Mouse (Mus musculus) left cerebral cortex, postnatal 25 days (tissue): ENCODE measurements at regions not wholly inside any gene's neighbourhood (a gene's known extent, or its start where the extent isn't known, plus 50 kb on each side); places are given as distances from the start of the nearest gene placed in this dataset.
"Not testable (repeated sequence)": the region's sequence is repeated elsewhere in the genome, so short reads cannot be mapped to it uniquely, and the experiment has no call there.

Source experiments
- DNase-seq, 2 experiments: peaks; one replicate each; pipeline ENCODE4 v3.0.0; 2022; ENCODE audit warnings: low spot score in 2 of 2, mixed read lengths in 1 of 2
- intact Hi-C: fragments of 180-260 bp; cut with DNase I; formaldehyde crosslinking; loops from one replicate; pipeline ENCODE4 v1.15.1; 2025

DNA sequence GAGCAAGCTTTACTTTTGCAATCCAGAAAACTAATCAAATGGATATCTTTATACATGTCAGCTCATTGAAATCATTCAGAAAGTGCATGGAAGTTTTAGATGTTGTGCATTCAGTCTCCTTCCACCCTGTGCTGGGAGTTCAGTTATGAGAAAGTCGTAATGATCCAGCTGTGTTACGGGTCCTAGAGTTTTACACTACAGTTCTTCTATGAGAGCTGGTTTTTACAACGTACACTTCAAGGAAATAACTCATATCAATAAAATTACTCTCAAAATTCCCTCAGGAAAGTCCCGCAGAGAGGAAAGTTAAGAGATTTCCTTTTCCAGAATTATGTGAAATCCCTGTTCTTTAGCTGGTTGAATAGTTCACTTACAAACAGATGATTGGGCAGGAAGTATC, 418.1 kb upstream of the Slc10a2 start:
- intact Hi-C loops = no loop called here
- DNase-seq = no peak

GRCm38 (mm10) chr8:5495861-5496260, 390.7 kb upstream of the Slc10a2 start:
- intact Hi-C loops = no loop called here
- no peak for DNase-seq

GRCm38 (mm10) chr8:5490491-5490890, 385.3 kb upstream of the Slc10a2 start:
- no peak for DNase-seq
- intact Hi-C loops = no loop called here

DNA sequence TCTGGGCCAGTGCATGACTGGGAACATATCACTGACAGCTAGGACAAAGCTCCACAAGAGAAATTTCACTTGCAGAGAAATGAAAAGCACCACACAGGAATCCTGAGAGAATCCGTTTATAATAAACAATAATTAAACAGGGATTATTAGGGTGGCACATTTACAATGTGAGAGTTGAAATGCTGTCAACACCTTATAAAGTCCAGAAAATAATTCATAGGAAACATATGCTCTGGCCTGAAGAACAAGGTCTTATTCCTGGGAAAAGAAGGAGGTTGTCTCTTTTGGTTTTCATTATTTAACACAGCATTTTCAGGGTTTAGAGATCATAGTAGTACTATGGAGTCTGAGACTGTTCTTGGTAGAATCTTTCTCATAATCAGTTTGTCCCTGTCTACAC, 377.8 kb upstream of the Slc10a2 start:
- DNase-seq = no peak
- intact Hi-C loops = no loop called here

GRCm38 (mm10) chr8:5472999-5473398, 367.8 kb upstream of the Slc10a2 start:
- DNase-seq = no peak
- intact Hi-C loops = no loop called here

- DNase-seq = no peak
- intact Hi-C loops = no loop called here
These were observed 367.4 kb upstream of the Slc10a2 start for GRCm38 (mm10) chr8:5472582-5472981.

- DNase-seq = no peak
- intact Hi-C loops = no loop called here
These were observed 352.5 kb upstream of the Slc10a2 start for GRCm38 (mm10) chr8:5457619-5458018.

GRCm38 (mm10) chr8:5453469-5453868, 348.3 kb upstream of the Slc10a2 start:
- DNase-seq = no peak

DNA sequence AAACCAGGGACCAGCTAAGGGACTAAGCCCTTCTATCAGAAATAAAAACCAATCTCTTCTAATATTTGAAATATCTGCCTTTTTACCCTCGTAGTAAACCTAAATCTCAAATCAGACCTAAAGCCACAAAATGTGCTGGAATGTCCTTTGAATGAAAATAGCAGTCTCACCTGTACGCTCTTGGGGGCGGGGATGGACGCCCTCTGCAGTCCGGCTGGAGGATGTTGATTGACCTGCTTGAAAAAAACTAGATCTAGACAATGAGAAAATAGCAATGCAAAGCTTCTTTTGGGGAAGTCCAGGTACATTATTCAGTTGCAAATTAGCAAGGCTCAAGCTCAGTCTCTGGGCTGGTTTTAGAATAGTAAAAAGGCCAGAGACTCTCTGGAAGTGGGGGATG, 337.1 kb upstream of the Slc10a2 start:
- intact Hi-C loops, DNase-seq: not testable (repeated sequence)

More at GRCm38 (mm10) chr8:5453469-5453868, 348.3 kb upstream of the Slc10a2 start:
- intact Hi-C loops = no loop called here

DNA sequence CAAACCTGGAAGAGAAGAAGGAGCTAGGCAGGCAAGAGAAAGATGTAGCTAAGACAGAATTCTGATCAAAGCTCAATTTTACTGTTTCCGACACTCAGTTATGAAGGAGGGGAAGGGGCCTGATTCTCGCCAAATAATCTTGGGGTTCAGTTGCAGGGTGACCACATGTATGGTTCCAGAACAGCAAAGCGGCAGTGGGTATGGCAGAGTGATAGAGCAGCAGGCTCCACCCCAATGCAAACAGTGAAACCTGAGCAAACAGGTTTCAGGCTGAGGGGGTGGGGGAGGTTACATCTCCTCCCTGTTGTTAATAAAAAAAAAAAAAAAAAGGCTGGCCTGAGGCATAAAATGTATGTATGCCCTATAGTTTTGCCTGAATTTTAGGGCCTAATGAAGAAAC, 335.3 kb upstream of the Slc10a2 start:
- intact Hi-C loops, DNase-seq: not testable (repeated sequence)

GRCm38 (mm10) chr8:5439054-5439453, 333.9 kb upstream of the Slc10a2 start:
- intact Hi-C loops = no loop called here
- DNase-seq = no peak

DNA sequence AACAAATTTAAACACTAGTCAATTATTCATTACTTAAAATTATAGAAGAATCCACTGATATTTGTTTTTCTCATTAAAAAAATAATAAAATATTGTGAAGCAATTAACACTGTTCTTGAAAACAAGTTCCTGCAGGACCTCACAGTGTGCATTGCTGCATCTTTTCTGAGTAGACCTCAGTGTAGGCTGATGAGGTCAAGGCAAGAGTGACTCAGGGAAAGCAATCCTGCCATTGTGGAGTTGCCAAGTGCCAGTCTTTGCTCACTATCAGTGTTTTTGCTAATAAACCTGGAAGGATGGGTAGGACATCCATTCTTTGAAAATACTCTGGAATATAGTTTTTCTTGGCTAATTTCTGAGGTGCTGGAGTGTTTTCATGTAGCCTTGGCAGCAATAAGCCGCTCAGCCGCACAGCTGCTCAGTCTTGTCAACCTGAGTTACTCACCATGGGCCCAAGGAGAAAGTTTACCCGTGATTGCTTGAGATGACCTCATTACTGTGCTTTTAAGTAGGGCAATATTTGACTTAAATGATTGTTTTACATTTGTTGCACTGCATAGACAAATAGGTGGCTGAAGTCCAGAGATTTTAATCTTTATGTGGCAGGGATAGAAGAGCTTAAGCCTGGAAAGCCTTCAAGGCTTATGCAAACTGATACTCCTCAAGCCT, 323.3 kb upstream of the Slc10a2 start:
- intact Hi-C loops = no loop called here
- no peak for DNase-seq

- DNase-seq, intact Hi-C loops: not testable (repeated sequence)
These were observed 311.7 kb upstream of the Slc10a2 start for GRCm38 (mm10) chr8:5416841-5417240.

GRCm38 (mm10) chr8:5384851-5385250, 279.7 kb upstream of the Slc10a2 start:
- intact Hi-C loops = no loop called here
- no peak for DNase-seq

DNA sequence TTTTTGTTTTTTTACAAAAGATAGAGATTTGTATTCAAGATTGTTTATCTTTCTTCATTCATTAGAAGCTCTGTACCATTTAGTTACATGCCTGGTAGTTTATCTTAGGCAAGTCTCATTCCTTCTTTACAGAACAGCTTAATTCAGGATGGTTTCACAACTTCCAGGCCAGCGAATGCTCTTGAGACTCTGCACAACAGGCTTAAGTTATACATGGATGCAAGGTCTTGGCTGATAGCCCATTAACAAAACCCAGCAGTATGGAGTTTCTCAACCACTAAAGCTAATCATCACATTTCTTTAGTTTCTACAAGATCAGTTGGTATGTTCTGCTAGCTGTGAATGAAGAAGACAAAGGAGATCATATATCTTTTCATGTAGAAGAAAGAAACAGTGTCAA, 272.9 kb upstream of the Slc10a2 start:
- no peak for DNase-seq
- intact Hi-C loops = no loop called here

GRCm38 (mm10) chr8:5339953-5340352, 234.8 kb upstream of the Slc10a2 start:
- no peak for DNase-seq
- intact Hi-C loops = no loop called here

DNA sequence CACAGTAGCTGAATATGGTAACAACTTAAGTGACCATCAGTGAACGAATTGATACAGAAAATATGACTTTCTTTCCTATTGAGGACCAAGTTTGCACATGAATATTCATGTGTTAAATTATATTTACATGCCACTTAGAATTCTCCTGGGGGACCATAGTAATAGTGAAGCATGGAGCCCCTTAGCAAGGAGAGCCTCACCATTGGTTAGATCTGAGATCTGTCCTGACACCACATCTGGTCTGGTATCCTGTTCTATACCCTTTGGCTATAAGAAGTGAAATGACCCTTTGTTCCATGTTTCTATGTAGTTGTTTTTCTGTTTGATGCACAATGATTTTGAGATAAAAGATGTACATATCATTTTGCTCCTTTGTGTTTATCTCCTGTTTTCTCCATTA, 209.4 kb upstream of the Slc10a2 start:
- intact Hi-C loops = no loop called here

GRCm38 (mm10) chr8:5299982-5300381, 194.8 kb upstream of the Slc10a2 start:
- intact Hi-C loops = no loop called here
- DNase-seq = no peak

More for the DNA sequence above, 209.4 kb upstream of the Slc10a2 start:
- no peak for DNase-seq

DNA sequence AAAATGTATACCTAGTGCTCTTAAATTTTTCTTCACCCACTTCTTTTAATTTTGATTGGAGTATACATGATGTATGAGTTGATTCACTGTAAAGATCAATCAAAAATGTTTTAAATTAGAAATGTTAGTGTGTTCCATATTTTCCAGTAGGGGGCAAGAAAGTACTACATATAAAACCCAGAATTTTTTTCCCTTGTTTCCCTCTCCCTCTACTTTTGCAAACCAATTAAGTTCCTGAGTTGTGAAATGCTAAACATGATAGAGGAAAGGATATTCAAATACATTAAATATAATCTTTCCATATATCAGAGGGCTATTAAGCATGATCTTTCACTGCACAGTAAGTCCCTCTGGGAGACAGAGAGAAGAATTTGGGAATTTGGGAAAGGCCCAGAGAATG, 192.0 kb upstream of the Slc10a2 start:
- intact Hi-C loops = no loop called here
- no peak for DNase-seq

DNA sequence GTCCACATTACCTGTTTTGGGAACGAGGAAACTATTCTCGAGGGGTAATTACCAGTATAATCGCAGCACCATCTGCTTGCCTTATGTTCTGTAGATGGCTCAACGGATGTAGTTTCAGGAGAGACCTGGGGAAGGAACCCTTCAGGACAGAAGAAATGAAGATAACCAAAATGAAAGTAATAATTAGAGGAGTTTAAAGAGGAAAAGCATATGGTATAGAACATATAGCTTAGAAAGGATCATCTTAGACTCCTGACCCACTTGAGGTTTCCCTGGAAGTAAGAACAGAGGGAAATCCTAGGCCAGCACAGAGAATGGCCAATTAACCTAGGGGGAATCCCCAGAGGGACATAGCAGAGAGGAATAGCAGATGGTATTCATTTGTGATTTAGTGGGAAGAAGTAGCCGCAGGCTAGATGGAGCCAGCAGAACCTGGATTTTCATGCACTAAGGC, 180.6 kb upstream of the Slc10a2 start:
- peak in 1 of 2 experiments; percentile 8 for DNase-seq
- intact Hi-C loops = loop anchor here (10.0 kb wide), 1 partner anchor 421 kb away; no protein-coding TSS in a partner anchor

DNA sequence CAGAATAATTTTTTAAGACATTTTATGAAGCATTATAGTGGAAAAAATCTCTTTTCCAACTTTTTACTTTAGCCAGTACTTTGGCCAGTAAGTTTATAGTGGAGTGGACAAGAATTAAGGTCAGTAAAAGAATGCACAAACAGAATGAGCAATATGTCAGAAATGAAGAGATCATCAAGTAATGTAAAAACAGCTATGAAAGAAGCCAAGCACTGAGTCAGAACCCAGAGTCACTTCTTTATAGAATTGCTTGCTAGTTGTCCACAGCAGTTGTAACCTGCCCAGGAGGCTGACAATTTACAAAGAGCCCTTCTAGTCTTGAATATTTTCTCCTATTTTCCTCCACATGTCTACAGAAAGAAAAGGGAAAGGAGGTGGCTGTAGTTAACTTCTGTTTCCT, 178.6 kb upstream of the Slc10a2 start:
- intact Hi-C loops = loop anchor here (10.0 kb wide), 1 partner anchor 419 kb away; no protein-coding TSS in a partner anchor

GRCm38 (mm10) chr8:5262316-5262715, 157.2 kb upstream of the Slc10a2 start:
- intact Hi-C loops = no loop called here
- no peak for DNase-seq

More for the DNA sequence above, 178.6 kb upstream of the Slc10a2 start:
- DNase-seq = no peak
